Mouse (Mus musculus): ENCODE measurements around the gene Zfp512b.

DNA sequence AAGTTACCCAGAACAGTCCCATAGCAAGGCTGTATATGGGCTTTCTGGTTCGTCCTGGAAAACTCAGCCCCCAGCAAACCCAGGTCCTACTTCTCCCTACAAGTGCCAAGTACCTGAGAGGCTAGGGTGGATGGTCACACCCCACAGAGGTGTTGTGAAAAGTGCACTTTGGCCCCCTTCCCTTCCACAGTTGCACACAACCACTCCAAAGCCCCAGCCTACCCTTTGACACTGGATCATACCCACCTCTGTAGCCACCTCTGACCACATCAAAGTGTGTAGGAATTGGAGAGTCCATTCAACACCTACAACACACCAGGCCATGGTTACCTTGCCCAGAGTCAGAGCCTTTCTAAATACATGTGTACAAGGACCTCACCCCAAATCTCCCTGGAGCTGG lies 9.7 kb downstream of the Zfp512b start:
- TF ChIP-seq CTCF (conservative IDR thresholded peaks at IDR 0.05; ENCODE audit: low read length) = no peak
- no peak for TF ChIP-seq POU5F1 (IDR thresholded peaks at IDR 0.05; ENCODE audit: borderline replicate concordance, low read length)
- TF ChIP-seq NANOG (IDR thresholded peaks at IDR 0.05; ENCODE audit: borderline replicate concordance, low read length) = no peak
